Mouse (Mus musculus): ENCODE results near the gene Lsm2.
"Not testable (repeated sequence)": the region's sequence is repeated elsewhere in the genome, so short reads cannot be mapped to it uniquely, and the experiment has no call there.

Gene Lsm2

GRCm38 (mm10) chr17:34995192-34995591 is 13.5 kb downstream of the Lsm2 start:
- DNase-seq: not testable (repeated sequence)

DNA sequence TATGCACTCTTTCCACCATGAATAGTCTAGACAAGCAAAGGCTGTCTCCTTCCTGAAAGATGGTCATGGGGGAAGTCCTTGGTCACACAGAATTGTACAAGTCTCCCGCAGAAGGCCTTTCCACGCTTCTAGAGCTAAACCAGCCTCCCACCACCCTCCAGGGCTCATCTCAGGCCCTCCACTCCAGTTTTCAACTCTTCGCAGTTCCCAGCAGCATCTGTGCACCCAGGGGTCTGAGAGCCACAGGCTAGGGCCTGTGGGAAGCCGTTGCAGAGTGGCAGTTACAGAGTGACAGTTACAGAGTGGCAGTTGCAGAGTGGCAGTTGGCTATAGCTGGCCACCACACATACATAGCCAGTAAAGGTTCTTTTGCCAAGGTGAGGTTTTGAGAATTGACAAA is 14.3 kb downstream of the Lsm2 start:
- not testable (repeated sequence) for DNase-seq

DNA sequence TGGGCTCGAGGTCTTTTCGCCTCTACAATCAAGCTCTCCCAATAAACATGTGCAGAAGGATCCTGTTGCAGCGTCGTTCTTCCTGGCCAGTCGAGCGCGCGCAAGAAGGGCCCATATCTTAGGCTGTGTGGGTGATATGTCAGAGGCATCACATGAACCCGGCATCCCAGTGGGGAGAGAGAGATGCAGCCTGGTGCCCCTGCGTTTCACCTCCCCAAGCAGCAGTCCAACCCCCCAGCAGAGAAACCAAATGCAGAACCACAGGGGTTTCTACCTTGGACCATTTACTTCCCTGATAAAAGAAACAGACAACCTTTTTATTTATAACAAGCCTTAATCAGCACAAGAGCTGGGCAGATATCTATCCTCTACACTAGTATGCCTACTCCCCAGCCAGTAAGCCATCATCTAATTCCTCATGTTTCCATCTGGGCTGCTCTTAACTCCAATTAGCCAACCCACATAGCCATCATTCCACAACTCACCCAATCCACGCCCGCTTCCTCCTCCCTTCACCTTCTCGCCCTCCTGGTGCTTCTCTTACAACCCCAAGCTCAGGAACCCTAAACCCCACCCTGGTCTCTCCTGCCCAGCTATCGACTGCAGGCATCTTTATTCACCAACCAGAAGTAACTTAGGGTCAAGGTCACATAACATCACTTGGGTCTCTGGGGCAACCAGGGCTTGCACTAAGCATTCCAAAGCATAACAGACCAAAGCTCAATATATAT is 14.9 kb downstream of the Lsm2 start:
- no peak for DNase-seq

DNA sequence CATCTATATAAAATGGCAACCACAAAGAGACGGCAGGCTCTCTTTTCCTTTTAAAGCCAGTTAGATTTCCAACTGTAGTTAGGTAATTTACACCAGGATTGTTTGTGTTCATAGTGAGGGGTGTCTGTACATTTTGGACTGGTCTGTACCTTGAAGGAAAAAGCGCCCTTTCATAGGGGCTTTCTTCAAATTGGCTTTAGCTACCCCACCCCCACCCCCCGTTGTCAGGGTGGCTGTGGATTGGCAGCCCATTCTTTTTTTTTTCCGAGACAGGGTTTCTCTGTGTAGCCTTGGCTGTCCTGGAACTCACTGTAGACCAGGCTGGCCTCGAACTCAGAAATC is 15.5 kb downstream of the Lsm2 start:
- no peak for DNase-seq

GRCm38 (mm10) chr17:34998526-34999430 is 17.1 kb downstream of the Lsm2 start:
- no peak for DNase-seq

DNA sequence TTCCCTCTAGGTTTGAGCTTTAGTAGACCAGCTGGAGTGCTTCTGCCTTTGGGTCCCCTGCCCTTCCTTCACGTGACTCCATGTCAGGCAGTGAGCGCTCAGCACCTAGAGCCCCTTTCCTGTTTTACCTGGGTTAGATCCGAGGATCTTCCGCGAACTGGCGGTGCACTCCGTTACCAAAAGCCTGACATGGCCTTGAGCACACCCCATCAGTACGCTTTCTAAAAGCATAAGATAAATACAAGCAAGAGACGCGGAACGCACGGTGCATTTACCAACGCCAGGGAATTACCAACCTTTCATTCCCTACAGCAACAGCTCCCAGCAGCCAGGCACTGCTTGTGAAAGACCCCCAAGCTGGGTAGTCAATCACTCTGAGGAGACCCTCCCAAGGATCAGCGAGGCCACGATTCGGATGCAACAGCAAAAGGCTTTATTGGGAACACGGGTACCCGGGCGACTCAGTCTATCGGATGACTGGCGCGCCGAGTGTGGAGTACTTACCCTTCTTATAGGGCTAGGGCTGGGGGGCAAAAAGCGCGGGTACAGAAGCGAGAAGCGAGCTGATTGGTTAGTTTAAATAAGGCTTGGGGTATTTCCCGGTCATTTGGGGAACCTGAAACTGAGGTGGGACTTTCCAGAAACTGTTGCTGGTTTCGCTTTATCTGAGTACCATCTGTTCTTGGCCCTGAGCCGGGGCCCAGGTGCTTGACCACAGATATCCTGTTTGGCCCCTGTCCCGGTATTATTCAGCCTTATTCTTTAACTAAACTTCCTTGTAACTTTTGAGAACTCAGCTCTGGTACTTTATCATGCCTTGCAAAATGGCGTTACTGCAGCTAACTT is 18.4 kb downstream of the Lsm2 start:
- not testable (repeated sequence) for DNase-seq

DNA sequence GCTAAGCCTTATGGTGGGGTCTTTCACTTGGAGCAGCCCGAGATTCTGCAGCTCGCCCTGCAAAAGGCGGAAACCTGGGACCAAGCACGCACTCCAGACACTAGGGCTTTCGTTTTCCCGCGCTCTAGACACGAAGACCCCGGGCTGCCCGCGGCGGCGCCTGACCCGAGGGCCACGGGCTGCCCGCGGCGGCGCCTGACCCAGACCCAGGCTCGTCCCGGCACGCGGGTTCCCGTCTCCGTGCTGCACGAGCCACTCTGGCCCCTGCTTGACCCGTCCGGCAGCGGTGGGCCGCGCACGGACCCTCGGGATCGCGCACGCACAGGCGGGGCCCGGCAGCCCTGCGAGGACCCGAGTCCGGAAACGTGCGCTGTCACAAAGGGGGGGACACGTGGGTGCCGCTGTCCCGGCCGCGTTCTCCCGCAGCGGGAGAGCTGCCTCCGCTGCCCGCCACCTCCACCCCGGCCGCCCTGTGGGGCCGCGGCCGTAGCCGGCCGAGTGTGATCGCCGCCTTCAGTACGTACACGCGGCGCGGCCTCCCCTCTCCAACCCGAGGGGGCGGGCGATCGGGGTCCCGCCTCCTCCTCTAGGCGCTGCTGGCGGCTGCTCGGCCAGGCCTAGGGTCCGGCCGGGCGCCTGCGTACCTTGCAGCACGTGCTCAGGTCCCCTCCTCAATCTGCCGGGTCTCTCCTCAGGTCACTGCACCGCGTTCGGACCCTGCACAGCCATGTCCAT is 19.2 kb downstream of the Lsm2 start, which contains the start of gene Vars:
Gene Vars (plus strand): TSS at position 271 of the 735 bp plus-strand sequence.
- peak; percentile 93 for DNase-seq

DNA sequence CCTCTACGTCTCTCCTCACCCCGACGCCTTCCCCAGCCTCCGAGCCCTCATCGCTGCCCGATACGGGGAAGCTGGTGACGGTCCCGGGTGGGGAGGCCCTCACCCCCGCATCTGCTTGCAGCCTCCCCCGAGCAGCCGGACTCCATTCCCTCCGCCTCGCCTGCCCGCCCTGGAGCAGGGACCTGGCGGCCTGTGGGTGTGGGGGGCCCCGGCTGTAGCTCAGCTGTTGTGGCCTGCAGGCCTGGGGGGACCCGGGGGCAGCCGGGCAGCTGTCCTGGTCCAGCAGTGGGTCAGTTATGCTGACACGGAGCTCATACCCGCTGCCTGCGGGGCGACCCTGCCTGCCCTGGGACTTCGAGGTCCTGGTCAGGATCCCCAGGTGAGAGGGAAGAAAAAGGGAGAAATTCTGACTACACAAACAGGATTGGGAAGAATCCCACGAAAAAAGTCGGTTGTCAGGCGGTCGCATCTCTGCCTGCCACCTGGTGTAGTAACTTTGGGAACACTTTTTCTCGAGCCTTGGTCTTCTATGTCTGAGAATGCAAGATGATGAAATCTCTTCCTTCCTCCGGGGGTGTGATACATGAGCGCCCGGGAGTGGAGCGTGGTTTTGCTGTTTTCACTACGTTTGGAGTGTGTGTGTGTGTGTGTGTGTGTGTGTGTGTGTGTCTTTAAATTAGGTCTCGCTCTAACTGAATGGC is 19.9 kb downstream of the Lsm2 start:
- no peak for DNase-seq

- no peak for DNase-seq
These were observed 20.6 kb downstream of the Lsm2 start for GRCm38 (mm10) chr17:35002153-35002865.

DNA sequence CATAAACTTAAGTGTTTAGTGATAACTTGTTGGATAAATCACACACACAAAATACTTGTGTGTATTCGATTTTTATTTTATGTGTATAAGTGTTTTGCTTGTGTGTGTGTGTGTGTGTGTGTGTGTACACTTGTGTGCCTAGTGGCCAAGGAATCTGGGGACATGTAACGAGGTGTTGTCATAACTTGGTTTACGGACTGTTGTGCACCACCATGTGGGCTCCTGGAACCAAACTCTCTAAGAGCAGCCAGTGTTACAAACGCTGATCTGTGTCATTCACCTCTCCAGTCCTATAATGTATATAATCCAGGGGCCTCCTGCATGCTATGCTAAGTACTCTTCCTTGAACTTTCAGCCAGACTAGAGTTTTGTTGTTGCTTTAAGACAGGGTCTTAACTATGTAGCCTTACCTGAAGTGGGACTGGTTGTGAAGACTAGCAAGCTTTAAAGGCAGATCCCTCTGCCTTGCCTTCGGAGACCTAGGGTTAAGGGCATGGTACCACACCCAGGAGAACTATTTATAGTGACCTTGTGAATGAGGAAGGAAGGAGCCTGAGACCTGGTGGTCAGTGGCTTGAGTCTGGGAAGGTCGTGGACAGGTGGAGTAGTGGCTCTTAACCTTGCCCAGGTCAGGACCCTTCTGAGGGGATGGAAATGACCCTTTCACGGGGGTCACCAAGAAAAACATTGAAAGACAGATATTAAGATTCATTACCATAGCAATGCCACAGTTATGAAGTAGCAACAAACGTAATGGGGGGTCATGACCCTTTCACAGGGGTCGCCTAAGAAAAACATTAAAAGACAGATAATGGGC is 21.6 kb downstream of the Lsm2 start:
- no peak for DNase-seq

GRCm38 (mm10) chr17:35004075-35004717 is 22.5 kb downstream of the Lsm2 start:
- DNase-seq: no peak

DNA sequence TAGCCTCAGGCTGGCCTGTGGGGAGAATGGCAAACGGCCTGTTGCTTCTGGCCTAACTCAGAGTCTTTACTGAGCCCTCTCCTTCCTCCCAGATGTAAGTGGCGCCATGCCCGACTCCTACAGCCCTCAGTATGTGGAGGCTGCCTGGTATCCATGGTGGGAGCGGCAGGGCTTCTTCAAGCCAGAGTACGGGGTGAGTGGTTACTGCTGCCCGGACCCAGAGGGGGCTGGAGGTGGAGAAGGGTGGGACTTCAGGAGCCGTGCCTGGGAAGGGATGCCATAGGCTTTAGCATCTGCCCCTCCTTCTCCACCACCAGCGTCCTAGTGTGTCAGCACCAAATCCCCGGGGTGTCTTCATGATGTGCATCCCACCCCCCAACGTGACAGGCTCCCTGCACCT is 23.5 kb downstream of the Lsm2 start:
- DNase-seq: no peak

GRCm38 (mm10) chr17:35005902-35006301 is 24.2 kb downstream of the Lsm2 start:
- DNase-seq: not testable (repeated sequence)

DNA sequence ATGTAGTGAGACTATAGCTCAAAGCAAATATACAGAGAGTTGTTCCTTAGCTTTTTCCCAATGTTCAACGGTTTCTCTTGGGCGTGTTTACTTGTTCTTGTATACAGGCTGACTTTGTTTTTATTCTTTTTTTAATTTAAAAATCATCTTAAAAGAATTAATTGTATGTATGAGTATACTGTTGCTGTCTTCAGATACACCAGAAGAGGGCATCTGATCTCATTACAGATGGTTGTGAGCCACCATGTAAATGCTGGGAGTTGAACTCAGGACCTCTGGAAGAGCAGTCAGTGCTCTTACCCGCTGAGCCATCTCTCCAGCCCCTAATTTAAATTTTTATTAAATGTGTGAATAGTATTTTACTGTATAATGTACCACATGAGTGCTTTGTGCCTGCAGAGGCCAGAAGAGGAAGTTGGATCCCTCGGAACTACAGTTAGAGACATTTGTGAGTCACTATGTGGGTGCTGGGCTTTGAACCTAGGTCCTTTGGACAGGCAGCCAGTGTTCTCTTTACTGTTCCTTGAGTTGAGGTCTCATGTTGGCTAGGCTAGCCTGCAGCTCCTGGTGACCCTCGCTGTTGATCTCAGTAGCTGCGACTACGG is 25.8 kb downstream of the Lsm2 start:
- no peak for DNase-seq

GRCm38 (mm10) chr17:35009586-35009985 is 27.9 kb downstream of the Lsm2 start:
- DNase-seq: no peak

- no peak for DNase-seq
These were observed 29.8 kb downstream of the Lsm2 start for GRCm38 (mm10) chr17:35011440-35011839.

DNA sequence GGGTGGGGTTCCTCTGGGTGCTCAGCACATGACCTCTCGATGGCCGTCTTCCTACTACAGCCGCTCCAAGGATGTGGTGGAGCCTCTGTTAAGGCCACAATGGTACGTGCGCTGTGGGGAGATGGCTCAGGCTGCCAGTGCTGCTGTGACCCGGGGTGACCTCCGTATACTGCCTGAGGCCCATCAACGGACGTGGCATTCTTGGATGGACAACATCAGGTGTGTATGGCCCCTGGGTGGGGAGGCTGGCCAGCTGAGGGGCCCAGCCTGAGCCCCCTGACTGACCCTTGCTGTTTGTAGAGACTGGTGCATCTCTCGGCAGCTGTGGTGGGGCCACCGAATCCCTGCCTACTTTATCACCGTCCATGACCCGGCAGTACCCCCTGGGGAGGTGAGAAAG is 30.8 kb downstream of the Lsm2 start:
- no peak for DNase-seq

- no peak for DNase-seq
These were observed 31.6 kb downstream of the Lsm2 start for GRCm38 (mm10) chr17:35013221-35013620.

DNA sequence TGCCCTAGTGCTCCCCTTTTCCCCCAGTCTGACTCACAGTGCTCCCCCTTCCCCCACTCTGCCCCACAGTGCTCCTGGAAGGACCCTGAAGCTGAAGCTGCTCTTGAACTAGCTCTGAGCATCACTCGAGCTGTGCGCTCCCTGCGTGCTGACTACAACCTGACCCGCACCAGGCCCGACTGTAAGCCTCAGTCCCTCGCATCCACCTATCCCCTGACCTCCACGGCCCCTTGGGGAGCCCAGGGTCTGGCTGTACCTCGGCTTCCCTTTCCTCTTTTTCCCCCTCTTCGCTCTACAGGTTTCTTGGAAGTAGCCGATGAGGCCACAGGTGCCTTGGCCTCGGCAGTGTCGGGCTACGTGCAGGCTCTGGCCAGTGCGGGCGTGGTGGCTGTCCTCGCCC is 33.6 kb downstream of the Lsm2 start:
- no peak for DNase-seq
